Mouse (Mus musculus) megakaryocyte progenitor cell, adult 5-6 weeks (primary cell): ENCODE measurements around the gene Ropn1. TPM values are rescaled to one million over a fixed set of nuclear protein-coding genes. Genes with fewer than 3 reads are reported as not detected.
A peak's percentile ranks its signal among the peaks of the same experiment; 100 is the strongest.
"Not testable (repeated sequence)": the region's sequence is repeated elsewhere in the genome, so short reads cannot be mapped to it uniquely, and the experiment has no call there.

ENCODE experiments used
- ATAC-seq: replicated peaks from 2 replicates; pipeline ENCODE4 v1.8.0; 2016; ENCODE audit warnings: mild to moderate bottlenecking, moderate TSS enrichment, inconsistent platforms; ENCODE audit not compliant: poor library complexity
- total RNA-seq, 2 experiments: library from RNA; stranded (forward) in 1 of 2; stranded (reverse) in 1 of 2; fragments of 157-497, 149-512 nt in 1 of 2; fragments of 200-1000 nt in 1 of 2; gene quantifications; 2 replicates each; pipeline versions ENCODE4 v1.2.3 to v1.2.4; 2015 to 2017

The Ropn1 gene
- total RNA-seq, 2 experiments from 2014 or later = not detected

DNA sequence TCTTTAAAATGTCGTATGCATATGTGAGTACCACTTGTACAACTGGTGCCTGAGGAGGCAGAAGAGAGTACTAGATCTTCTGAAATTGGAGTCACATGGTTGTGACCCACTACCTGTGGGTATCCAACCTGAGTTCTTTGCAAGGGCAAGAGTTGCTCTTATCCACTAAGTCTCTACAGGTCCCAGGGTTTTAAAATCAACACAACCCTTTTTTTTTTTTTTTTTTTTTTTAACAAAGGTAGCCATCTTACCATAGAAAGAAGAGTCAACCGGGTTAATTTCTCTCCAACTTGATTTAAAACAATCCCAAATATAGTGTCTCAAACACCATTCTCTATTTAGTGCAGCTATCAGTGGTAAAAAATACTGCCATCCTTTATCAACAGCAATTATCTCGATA, 40.2 kb downstream of the Ropn1 start:
- no peak for ATAC-seq

DNA sequence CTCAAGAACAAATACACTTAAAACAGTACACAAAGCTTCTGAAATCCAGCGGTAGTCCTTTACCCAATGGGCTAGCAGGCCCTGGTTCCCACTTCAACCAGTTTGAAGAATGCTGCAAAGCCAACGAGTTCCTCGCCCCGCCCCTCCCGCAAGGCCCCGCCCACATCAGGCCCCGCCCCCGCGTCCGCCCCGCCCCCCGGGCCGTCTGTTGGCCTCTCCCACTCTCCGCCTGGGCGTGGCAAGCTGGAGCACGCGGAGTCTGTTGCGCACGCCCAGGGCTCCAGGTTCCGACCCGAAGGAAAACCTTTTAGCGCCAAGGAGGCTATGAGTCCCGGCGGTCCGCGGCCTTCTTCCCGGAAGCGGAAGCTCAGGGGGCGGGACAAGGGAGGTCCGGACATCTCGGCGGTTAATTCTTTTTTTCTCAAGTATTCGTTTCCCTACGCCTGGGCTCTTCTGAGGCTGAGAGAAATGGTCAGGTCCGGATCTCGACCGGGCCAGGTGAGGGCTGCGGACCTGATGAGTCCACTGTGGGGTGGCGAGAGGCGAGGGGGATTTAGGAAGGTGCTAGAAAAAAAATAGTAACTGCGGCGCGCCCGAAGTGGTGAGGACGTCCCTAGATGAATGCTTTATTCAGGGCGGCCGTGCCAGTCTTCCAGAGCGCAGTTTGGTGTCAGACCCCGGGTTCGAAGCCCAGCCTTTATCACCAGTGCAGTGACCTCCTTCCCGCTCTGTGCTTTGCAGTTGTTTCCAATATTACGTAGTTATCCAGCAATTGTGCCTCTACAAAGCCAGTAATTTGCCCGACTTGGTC, 40.8 kb downstream of the Ropn1 start, which contains the start of gene Ccdc14:
Gene Ccdc14 (plus strand): TSS at position 283 of the 811 bp plus-strand sequence.
- peak; percentile 98 for ATAC-seq

DNA sequence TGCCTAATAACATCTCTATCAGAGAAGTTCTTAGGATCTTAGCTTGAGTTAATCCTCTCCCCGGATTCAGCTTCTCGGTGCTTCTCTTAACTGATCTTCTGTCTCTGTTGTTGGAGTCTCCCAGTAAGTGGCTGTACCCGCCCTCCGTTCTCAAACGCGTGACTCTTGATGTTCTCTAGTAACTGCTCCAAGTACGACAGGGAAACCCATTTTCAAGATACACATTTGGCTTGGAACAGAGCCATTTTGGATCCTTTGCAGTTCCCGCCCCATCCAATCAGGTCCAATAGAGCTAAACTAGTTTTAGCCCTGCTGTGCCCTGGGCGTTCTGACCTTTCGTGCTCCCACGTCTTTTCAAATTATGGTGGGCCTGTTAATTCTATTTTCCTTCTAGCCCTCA, 41.4 kb downstream of the Ropn1 start:
- ATAC-seq = peak; percentile 28; the same call in 1 of the 2 replicates

DNA sequence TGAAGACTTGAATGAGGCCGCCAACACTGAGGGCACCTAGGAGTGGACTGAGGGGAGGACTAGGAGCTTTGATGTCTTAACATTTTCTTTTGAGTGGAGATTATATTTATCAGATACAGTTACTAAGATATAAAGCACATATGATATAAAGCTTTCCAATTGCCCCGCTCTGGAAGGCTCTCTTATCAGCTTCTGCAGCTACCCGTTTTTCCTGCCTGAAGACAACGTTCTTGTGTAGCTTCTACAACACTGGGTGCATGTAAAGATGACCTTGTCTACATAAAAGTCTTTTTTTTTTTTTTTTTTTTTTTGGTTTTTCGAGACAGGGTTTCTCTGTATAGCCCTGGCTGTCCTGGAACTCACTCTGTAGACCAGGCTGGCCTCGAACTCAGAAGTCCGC, 44.8 kb downstream of the Ropn1 start:
- no peak for ATAC-seq

DNA sequence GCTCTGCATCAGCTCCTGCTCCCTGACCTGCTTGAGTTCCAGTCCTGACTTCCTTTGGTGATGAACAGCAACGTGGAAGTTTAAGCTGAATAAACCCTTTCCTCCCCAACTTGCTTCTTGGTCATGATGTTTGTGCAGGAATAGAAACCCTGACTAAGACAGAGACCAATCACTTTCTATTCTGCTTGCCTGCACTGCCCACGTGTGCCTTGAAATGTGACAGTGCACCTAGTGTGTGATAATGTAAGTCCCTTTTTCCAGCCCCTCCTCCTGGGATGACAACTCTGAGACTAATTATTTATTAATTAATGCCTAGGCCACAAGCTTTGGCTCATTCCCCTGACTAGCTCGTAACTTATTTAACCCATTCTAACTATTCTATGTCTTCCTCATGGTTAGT, 49.0 kb downstream of the Ropn1 start:
- ATAC-seq = not testable (repeated sequence)

DNA sequence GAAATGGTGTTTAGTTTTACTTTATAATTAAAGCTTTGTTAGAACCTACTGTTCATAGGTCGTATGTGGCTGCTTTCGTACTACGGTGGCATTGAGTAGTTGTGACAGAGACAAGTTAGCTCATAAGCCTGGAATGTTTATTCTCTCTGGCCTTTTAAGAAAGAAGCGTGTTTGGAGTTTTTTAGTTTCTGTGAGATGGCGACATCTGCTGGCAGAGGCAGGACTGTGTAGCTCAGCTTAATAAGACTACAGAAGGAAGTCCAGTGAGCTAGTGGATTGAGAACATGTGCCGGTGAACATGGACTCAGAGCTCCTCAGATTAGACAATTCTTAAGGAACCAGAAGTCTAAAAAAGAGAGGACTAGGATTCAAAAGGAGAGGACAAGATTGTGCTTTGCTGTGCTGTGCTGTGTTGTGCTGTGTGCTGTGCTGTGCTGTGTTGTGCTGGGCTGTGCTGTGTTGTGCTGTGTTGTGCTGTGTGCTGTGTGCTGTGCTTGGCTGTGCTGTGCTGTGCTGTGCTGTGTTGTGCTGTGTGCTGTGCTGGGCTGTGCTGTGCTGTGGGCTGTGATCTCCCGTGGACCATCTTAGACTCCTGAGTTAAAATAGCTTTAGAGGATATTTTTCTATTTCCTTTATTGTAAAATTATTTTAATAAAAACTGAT, 50.6 kb downstream of the Ropn1 start:
- peak; percentile 90 for ATAC-seq

DNA sequence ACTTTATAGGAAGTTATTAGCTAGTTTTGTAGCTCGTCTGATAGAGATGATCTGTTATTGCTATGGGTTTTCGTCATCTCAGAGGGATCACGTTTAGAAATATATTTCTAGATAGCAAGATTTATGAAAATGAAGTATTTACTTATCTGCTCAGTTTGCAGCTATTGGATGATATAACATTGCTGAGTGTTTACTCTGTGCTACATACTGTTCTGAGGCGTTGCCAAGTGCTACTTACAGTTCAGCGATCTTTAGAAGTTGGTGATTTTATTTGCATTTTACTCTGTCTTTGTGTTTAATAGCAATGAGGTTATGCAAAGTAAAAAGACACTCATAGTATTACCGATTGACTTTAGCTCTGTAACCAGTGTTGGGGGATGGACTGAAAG, 51.1 kb downstream of the Ropn1 start:
- no peak for ATAC-seq

DNA sequence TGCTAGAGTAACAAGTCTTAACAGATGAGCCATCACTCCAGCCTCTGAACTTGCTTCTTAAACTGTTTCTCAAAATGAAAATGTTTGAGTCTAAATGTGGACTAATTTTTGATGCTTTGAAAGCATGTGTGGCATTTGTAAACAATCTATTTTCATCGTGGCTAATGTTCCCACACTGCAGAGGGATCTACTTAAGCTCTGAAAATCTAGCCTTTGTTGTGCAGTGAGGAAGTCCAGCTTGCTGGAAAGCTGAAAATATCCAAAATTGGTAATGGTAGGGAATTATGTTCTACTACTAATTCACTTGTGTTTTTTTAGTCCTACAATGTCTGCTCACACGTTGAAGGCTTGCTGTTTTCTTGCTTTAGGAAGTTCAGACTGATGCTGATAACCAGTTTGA, 56.3 kb downstream of the Ropn1 start:
- ATAC-seq = no peak

DNA sequence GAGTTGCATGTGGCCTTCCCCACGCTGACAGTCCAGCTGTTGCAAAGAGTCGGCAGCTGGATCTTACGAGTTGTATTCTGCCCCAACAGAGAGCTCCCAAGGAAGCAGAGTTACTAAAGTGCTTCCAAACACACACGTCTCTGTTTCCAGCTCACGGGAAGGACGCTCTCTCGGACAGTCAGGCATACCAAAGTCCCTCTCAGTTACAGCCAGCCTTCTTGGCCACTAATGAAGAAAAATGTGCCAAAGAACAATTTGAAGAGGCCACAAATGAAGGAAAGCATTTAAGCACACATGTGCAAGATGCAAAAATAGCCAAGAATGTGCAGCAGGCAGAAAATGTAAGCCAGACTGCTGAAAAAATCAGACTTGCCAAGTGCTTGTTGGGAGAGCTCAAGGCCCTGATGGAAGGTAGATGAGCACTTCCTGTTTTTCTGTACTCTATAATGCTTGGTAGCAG, 56.8 kb downstream of the Ropn1 start:
- ATAC-seq = no peak

DNA sequence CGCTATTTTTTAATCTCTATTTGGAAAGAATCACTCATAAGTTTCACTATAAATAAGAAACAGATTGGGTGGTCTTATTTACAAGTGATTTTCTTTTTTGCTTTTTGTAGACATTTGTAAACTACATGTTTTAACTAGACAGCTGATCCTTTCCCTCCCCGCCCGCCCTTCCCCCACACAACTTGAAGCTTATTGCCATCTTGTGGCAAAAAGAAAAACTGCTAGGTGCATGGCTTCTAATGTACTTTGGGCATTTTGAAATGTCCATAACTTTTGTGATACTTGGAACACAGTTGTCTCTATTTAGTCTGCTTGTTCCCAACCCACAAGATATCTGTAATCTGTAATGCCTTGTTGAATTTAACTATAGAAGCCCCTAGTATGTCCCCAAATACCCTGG, 61.8 kb downstream of the Ropn1 start:
- 0 out of 2 replicates have a peak, but pooled peaks have one; percentile 48 for ATAC-seq

DNA sequence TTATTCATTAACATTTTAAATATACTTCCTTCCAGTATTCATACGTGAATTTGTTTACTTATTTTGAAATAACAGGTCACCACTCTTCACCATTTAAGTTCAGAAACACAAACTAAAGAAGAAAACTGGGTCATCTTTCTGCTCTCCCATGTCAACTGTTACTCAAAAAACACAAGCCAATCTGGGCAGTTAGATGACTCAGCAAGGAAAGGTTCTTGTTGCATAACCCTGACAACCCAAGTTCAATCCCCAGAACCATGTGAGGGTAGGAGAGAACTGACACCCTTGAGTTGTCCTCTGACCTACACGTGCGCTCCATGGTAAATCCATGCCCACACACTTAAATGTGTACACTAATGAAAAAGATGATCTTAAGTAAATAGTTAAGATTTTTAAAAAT, 75.4 kb downstream of the Ropn1 start:
- no peak for ATAC-seq

Other genes with a start within 250 kb of the Ropn1 start
- gene Kalrn, start 76.4 kb upstream of the Ropn1 start, total RNA-seq (2015) = 2.0 and 3.3 TPM in 2 replicates
- gene Kalrn, start 76.4 kb upstream of the Ropn1 start, total RNA-seq (2017) = 2.2 and 3.8 TPM in 2 replicates
- 11.7 and 14.4 TPM in 2 replicates for gene Ccdc14, start 40.7 kb downstream of the Ropn1 start, total RNA-seq (2015)
- gene Ccdc14, start 40.7 kb downstream of the Ropn1 start, total RNA-seq (2017) = 10.9 and 13.5 TPM in 2 replicates
- 0.59 and 0.77 TPM in 2 replicates for gene Mylk, start 95.3 kb downstream of the Ropn1 start, total RNA-seq (2015)
- gene Mylk, start 95.3 kb downstream of the Ropn1 start, total RNA-seq (2017) = 0.79 and 1.7 TPM in 2 replicates